ENCODE assay signal across 9 mouse cellular contexts in genomic region chr5:140764921-140765613, GRCm38 (mm10). TPM values are rescaled to one million over a fixed set of nuclear protein-coding genes. Genes with fewer than 3 reads are reported as not detected.
DNase-seq lines count a peak whose midpoint lies in the region; ATAC-seq lines count a peak whose summit lies in the region.
"Had no signal": no experiment of that assay in that cellular context is flagged by ENCODE, and none has a peak within 500 bp of the region (broad histone marks: within the 10 kb centered on the region; RNA-seq: fewer than 3 reads in every experiment).

No protein-coding gene starts in this region.

- H3K4me1 ChIP-seq in forebrain, embryonic 10.5 days, result peaks cover 20% of the 10 kb centered on the region
- peaks cover 14% of the 10 kb centered on the region for H3K4me1 ChIP-seq in forebrain, embryonic 16.5 days (replicated peaks; ENCODE audit: control insufficient read depth, insufficient read depth, low read length)
- peaks cover 18% of the 10 kb centered on the region for H3K4me1 ChIP-seq in embryonic facial prominence, embryonic 10.5 days
- H3K4me1 ChIP-seq in intestine, embryonic 15.5 days (replicated peaks), result peaks cover 29% of the 10 kb centered on the region
- H3K4me1 ChIP-seq in lung, embryonic 16.5 days (replicated peaks; ENCODE audit: control insufficient read depth, insufficient read depth, low read length), result peaks cover 22% of the 10 kb centered on the region

- no peak overlapping the region for H3K9ac ChIP-seq in forebrain, embryonic 16.5 days (replicated peaks; ENCODE audit: low read depth, low read length)
- no peak overlapping the region for H3K9ac ChIP-seq in intestine, embryonic 15.5 days
- H3K9ac ChIP-seq in lung, embryonic 16.5 days (ENCODE audit: low read length), result no peak overlapping the region

- H3K36me3 ChIP-seq in forebrain, embryonic 10.5 days (replicated peaks), result peaks cover 27% of the 10 kb centered on the region
- peaks cover 8% of the 10 kb centered on the region; the same call in 1 of the 2 replicates for H3K36me3 ChIP-seq in forebrain, embryonic 16.5 days (ENCODE audit: control insufficient read depth, insufficient read depth)
- peaks cover 33% of the 10 kb centered on the region for H3K36me3 ChIP-seq in embryonic facial prominence, embryonic 10.5 days (replicated peaks)
- peaks cover 5% of the 10 kb centered on the region; the same call in 1 of the 2 replicates for H3K36me3 ChIP-seq in intestine, embryonic 15.5 days
- peaks cover 9% of the 10 kb centered on the region; the same call in 1 of the 2 replicates for H3K36me3 ChIP-seq in lung, embryonic 16.5 days (ENCODE audit: control insufficient read depth, insufficient read depth, low read length)

- H3K27me3 ChIP-seq in forebrain, embryonic 10.5 days (ENCODE audit: poor library complexity, severe bottlenecking), result no peaks in the 10 kb centered on the region
- no peaks in the 10 kb centered on the region for H3K27me3 ChIP-seq in forebrain, embryonic 16.5 days (replicated peaks; ENCODE audit: control insufficient read depth, insufficient read depth, low read length)
- no peaks in the 10 kb centered on the region for H3K27me3 ChIP-seq in embryonic facial prominence, embryonic 10.5 days (replicated peaks; ENCODE audit: low read depth, poor library complexity, severe bottlenecking)
- no peaks in the 10 kb centered on the region for H3K27me3 ChIP-seq in intestine, embryonic 15.5 days (replicated peaks)
- H3K27me3 ChIP-seq in lung, embryonic 16.5 days (ENCODE audit: control insufficient read depth, insufficient read depth, low read depth, low read length), result no peaks in the 10 kb centered on the region

- H3K9me3 ChIP-seq in forebrain, embryonic 10.5 days, result no peaks in the 10 kb centered on the region
- H3K9me3 ChIP-seq in forebrain, embryonic 16.5 days (ENCODE audit: control insufficient read depth, low read length), result no peaks in the 10 kb centered on the region
- no peaks in the 10 kb centered on the region for H3K9me3 ChIP-seq in embryonic facial prominence, embryonic 10.5 days
- H3K9me3 ChIP-seq in intestine, embryonic 15.5 days, result no peaks in the 10 kb centered on the region
- no peaks in the 10 kb centered on the region for H3K9me3 ChIP-seq in lung, embryonic 16.5 days (ENCODE audit: control insufficient read depth, low read length)

- no peak overlapping the region for H3K4me2 ChIP-seq in forebrain, embryonic 16.5 days (ENCODE audit: low read length)
- no peak overlapping the region for H3K4me2 ChIP-seq in intestine, embryonic 15.5 days (replicated peaks)
- no peak overlapping the region for H3K4me2 ChIP-seq in lung, embryonic 16.5 days (ENCODE audit: low read depth, low read length)

- 78% methylated on average over 6 of the region's 6 CpGs for WGBS in forebrain, embryonic 10.5 days
- WGBS in forebrain, embryonic 16.5 days, result 77% methylated on average over 6 of the region's 6 CpGs
- WGBS in embryonic facial prominence, embryonic 10.5 days, result 69% methylated on average over 6 of the region's 6 CpGs
- WGBS in intestine, embryonic 15.5 days, result 56% methylated on average over 6 of the region's 6 CpGs
- 50% methylated on average over 6 of the region's 6 CpGs for WGBS in lung, embryonic 16.5 days

- ATAC-seq in forebrain, embryonic 16.5 days, result no peak
- no peak for ATAC-seq in intestine, embryonic 15.5 days
- ATAC-seq in lung, embryonic 16.5 days (ENCODE audit: low read depth), result peak; percentile 56

- no peak overlapping the region for H3K4me3 ChIP-seq in forebrain, embryonic 10.5 days
- no peak overlapping the region for H3K4me3 ChIP-seq in forebrain, embryonic 16.5 days (replicated peaks; ENCODE audit: low read length)
- H3K4me3 ChIP-seq in embryonic facial prominence, embryonic 10.5 days, result no peak overlapping the region
- no peak overlapping the region for H3K4me3 ChIP-seq in intestine, embryonic 15.5 days (replicated peaks)
- no peak overlapping the region for H3K4me3 ChIP-seq in lung, embryonic 16.5 days (ENCODE audit: low read length)
- H3K4me3 ChIP-seq: myocyte had no signal

- DNase-seq in forebrain, embryonic 10.5 days (ENCODE audit: extremely low spot score, low spot score), result no peak
- DNase-seq in embryonic facial prominence, embryonic 10.5 days (ENCODE audit: low spot score), result no peak
- no peak for DNase-seq in cerebellum, postnatal 14 days
- DNase-seq in spleen, adult 12 weeks (ENCODE audit: low spot score), result no peak
- no peak for DNase-seq in frontal cortex, postnatal 36 days (ENCODE audit: low spot score in 2 of 2)

- H3K27ac ChIP-seq in forebrain, embryonic 10.5 days, result peak overlapping the region; percentile 65
- H3K27ac ChIP-seq in forebrain, embryonic 16.5 days (ENCODE audit: low read length), result no peak overlapping the region
- 0 out of 2 replicates have a peak overlapping the region, but pooled peaks have one; percentile 27 for H3K27ac ChIP-seq in embryonic facial prominence, embryonic 10.5 days (replicated peaks)
- peak overlapping the region; percentile 65; the same call in 1 of the 2 replicates for H3K27ac ChIP-seq in intestine, embryonic 15.5 days
- H3K27ac ChIP-seq in lung, embryonic 16.5 days (ENCODE audit: low read length), result peak overlapping the region; percentile 84

RNA-seq across cellular contexts. Expression of gene Amz1, which starts 41.1 kb away (rescaled TPM):
- polyA plus RNA-seq in forebrain, embryonic 10.5 days (2016; fragmentation: Nextera tagmentation; extraction: Ambion mirVana), result 0.63 and 0.66 TPM in 2 replicates
- 5.6 and 7.4 TPM in 2 replicates for polyA plus RNA-seq in forebrain, embryonic 16.5 days (2015; fragmentation: Nextera tagmentation; extraction: Ambion mirVana)
- polyA plus RNA-seq in embryonic facial prominence, embryonic 10.5 days (2016; fragmentation: Nextera tagmentation; extraction: Ambion mirVana), result 0.79 and 0.82 TPM in 2 replicates
- 1.1 TPM in 2 replicates for polyA plus RNA-seq in intestine, embryonic 15.5 days (2015; fragmentation: Nextera tagmentation; extraction: Ambion mirVana)
- 1.1 and 1.4 TPM in 2 replicates for polyA plus RNA-seq in lung, embryonic 16.5 days (2015; fragmentation: Nextera tagmentation; extraction: Ambion mirVana)
